Mouse (Mus musculus): ENCODE results near the gene Hoxc9. TPM values are rescaled to one million over a fixed set of nuclear protein-coding genes. Genes with fewer than 3 reads are reported as not detected.

Hoxc9 gene
- total RNA-seq, 2 experiments from 2014 or later = not detected

DNA sequence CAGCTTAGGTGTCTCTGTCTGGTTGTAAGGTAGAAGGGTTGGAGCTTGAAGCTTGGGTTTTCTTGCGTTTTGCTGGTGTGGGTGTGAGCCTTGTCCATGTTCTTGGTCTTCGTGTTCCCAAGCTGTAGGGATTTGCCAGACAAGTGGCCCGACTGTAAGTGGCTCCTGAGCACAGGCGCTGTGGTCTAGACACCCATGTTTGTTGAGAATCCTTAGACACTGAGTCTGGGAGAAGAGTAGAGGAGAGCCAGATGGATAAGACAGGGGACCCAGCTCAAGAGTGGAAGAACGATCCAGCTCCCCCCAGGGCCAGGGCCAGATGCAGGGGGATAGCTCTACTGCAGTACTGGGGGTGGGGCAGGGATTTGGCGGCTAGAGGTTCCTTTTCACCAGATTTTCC is 3.5 kb upstream of the Hoxc9 start:
- intact Hi-C loops (cut with DNase I) = loop anchor here (5.0 kb wide), 1 partner anchor 210 kb away; no protein-coding TSS in a partner anchor

DNA sequence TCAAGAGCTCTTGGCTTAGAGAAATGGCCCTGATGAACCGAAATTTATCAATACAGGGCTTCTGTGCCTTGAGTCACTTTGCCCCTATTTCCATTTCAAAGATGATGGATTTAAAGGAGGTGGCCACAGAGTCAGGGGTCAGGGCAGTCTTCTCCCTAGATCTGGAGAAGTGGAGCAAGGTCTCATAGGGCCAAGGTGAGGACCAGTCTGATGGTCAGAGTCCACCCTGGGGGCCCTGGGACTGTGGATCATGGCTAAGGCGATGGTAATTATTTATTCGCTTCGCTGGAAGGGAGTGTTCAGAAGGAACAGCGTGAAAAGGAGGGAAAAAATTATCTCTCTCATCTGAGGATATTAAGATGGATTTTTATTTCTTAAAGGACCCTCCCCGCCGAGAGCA is 1.2 kb upstream of the Hoxc9 start:
- intact Hi-C loops (cut with DNase I) = no loop called here
- no peak for DNase-seq (ENCODE audit: low spot score in 2 of 2)

More for the DNA sequence above, 3.5 kb upstream of the Hoxc9 start:
- DNase-seq (ENCODE audit: low spot score in 2 of 2) = no peak

GRCm38 (mm10) chr15:102975688-102976111 is 539 bp upstream of the Hoxc9 start:
- intact Hi-C loops (cut with DNase I) = no loop called here
- no peak for DNase-seq (ENCODE audit: low spot score in 2 of 2)

DNA sequence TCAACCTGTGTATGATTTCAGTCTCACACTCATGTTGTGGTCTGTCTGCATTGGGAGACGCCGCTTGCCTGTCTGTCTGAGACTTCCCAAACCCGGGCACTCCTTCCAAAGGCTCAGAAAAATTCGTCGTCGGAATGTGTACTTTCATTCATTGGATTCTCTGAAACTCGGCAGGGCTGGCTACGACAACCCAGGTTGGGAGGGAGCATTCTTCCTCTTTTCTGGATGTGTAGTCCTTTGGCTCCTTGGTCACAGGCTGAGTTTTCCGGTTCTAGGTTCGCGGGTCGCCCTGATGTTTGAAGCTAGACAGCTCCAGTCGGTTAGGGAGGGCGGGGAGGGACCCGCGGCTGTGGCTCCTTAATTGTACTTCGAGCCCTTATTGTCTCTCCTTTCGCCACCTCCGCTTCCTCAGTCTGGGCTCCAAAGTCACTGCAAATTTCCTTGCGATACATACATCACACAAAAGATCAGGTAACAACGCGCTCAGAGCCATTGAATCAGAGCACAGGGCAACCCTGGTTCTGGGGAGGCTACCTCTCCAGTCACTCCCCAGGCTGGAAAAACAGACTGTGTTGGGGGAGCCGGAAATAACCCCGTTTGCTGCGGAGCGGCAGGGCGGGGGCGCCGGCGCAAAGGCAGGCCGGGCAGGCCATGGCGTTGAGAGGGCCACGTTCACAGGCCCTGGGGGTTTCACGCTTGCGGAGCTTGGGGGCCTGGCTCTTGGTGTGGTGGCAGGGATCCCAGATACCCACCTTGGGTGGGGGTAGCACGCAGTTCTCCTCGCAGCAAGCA is 588 bp downstream of the Hoxc9 start:
- intact Hi-C loops (cut with DNase I) = no loop called here
- DNase-seq (ENCODE audit: low spot score in 2 of 2) = no peak

GRCm38 (mm10) chr15:102977423-102977974 is 1.3 kb downstream of the Hoxc9 start:
- intact Hi-C loops (cut with DNase I) = no loop called here
- no peak for DNase-seq (ENCODE audit: low spot score in 2 of 2)

DNA sequence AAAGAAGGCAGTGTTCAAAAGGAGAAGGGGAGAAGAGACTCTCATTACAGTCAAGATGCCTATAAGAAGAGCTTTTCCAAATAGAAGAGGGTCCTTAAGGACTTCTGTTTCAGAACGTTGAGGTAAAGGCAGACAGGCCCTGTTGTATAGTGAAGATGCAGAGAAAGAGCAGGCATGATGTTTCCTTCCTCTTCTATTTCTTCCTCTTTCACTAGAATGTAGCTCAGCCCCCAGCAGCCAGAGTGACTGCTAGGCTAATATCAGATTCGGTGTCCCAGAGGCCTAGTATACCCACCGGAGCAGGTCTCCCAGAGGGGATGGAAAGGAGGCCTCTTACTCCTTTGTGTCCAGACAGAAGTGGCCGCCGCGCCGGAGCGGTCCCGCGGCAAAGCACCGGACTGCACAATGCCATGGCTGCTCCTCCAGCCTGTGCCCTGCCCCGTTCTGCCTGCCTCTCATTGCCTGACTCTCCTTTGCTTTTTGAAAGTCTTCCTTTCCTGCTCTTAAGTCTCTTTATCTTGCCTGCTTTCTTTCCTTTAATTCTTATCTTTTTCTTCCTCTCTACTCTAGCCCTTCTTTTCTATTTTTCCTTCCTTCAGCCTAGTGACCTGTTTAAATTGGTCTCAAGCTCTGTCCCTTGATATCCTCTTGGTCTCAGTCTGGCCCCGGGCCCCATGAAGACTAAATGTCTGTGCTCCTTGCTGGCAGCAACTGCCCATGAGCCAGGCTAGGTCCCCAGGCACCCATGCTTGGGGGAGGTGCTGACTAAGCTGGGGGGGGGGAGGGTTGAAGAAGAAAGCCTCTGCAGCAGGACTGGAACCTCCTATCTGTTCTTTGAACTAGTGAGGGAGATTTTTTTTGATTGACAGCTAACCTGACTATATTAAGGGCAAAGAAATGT is 2.6 kb downstream of the Hoxc9 start:
- intact Hi-C loops (cut with DNase I) = no loop called here
- no peak for DNase-seq (ENCODE audit: low spot score in 2 of 2)

DNA sequence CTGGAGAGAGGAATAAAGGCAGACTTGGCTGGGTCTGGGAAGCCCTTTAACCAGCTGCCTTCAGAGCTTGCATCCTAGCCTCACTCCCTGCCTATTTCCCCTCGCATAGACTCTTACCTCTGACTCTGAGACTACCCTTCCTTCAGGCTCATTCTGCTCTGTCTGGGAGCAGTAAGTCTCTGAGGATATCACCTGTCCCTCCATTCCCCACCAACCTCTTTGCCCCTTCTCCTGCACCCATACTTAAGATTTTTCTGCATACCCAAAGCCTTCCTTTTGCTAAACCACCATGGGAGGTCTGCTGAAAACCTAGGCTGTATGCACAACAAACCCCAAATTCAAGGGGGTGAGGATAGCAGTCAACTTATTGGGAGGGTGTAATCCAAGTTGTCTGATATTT is 3.7 kb downstream of the Hoxc9 start:
- DNase-seq (ENCODE audit: low spot score in 2 of 2) = no peak
- intact Hi-C loops (cut with DNase I) = loop anchor here (10.0 kb wide), 1 partner anchor 335 kb away; the partner anchor contains the start of gene Gpr84

- DNase-seq (ENCODE audit: low spot score in 2 of 2) = no peak
- intact Hi-C loops (cut with DNase I) = loop anchor here (10.0 kb wide), 1 partner anchor 334 kb away; the partner anchor contains the start of gene Gpr84
These were observed 4.1 kb downstream of the Hoxc9 start for GRCm38 (mm10) chr15:102980352-102980751.

DNA sequence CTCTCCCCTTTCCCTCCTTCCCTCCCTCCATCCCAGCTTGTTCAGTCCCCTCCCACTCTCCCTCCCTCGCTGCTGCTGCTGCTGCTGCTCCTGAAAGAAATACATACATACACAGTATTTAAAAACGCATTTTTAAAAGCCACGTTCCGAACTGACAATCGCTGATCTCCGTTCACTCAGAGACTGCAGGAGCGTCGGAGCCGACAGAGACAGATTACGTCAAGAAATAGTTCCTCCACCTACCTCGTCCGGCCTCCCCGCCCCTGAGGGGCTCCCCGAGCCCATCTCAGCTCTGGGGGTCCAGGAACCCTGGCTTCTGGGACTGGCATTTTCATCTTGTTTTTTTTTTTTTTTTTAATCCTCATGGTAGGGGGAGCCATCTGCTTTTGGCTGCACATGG is 4.7 kb downstream of the Hoxc9 start:
- intact Hi-C loops (cut with DNase I) = loop anchor here (10.0 kb wide), 1 partner anchor 334 kb away; the partner anchor contains the start of gene Gpr84

GRCm38 (mm10) chr15:102981379-102982288 is 5.4 kb downstream of the Hoxc9 start:
- intact Hi-C loops (cut with DNase I) = loop anchor here (10.0 kb wide), 1 partner anchor 333 kb away; the partner anchor contains the start of gene Gpr84
- DNase-seq (ENCODE audit: low spot score in 2 of 2) = no peak

More for the DNA sequence above, 4.7 kb downstream of the Hoxc9 start:
- DNase-seq (ENCODE audit: low spot score in 2 of 2) = no peak

DNA sequence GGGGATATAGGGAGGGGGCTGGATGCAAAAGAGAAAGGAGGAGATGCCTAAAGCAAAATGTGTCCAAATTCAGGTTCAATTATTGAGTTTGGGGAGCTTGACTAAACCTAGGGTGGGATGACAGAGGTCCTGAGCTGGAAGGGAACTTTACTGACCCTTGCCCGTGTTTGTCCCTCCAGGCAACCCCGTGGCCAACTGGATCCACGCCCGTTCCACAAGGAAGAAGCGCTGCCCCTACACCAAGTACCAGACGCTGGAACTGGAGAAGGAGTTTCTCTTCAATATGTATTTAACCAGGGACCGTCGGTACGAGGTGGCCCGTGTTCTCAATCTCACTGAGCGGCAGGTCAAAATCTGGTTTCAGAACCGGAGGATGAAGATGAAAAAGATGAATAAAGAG is 7.5 kb downstream of the Hoxc9 start:
- intact Hi-C loops (cut with DNase I) = loop anchor here (10.0 kb wide), 1 partner anchor 331 kb away; the partner anchor contains the start of gene Gpr84
- DNase-seq (ENCODE audit: low spot score in 2 of 2) = no peak

- intact Hi-C loops (cut with DNase I) = loop anchor here (10.0 kb wide), 1 partner anchor 330 kb away; the partner anchor contains the start of gene Gpr84
- DNase-seq (ENCODE audit: low spot score in 2 of 2) = no peak
These were observed 8.3 kb downstream of the Hoxc9 start for GRCm38 (mm10) chr15:102984521-102984920.

DNA sequence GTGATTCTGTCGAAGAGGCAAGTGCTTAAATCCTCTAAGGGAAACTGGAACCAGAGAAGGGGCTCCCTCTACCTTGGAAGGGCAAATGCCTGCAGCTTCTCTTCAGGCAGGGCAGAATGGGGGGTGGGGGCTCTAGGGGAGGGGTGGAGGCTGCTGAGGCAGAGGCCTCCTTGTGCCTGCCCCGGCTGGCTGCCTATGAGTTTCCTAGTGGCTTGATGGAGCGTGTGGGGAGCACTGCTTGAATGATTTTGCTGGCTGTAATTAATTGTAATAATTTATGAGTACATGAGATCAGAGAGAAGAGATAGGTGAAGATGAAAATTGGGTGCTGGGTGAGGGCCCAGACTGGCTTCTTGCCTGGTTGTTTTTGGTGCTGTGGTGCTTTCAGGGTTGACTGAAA is 8.7 kb downstream of the Hoxc9 start:
- intact Hi-C loops (cut with DNase I) = loop anchor here (10.0 kb wide), 1 partner anchor 330 kb away; the partner anchor contains the start of gene Gpr84
- DNase-seq (ENCODE audit: low spot score in 2 of 2) = no peak

GRCm38 (mm10) chr15:102987124-102987833 is 11.0 kb downstream of the Hoxc9 start:
- intact Hi-C loops (cut with DNase I) = loop anchor here (2.0 to 10.0 kb wide), 2 partner anchors 190 to 328 kb away; partner anchors contain the start of gene Gpr84
- DNase-seq (ENCODE audit: low spot score in 2 of 2) = peak; percentile 79 to 90

DNA sequence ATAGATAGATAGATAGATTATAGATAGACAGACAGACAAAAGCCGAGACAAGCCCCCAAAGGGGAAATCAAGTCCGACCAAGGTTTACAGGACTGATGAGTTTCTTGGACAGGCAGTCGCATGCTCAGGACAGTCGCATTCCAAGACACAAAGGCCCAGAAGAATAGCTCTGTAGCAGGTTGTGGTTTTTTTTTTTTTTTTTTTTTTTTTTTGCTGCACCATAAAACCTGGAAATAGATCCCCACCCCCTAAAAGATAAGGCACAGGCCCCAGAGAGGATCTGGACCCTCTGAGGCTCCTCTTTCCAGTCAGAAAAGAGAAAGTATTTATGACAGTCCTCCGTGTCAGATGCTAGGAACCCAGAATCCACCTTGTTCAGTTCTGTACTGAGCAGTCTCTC is 11.8 kb downstream of the Hoxc9 start:
- intact Hi-C loops (cut with DNase I) = loop anchor here (10.0 kb wide), 1 partner anchor 327 kb away; the partner anchor contains the start of gene Gpr84
- DNase-seq (ENCODE audit: low spot score in 2 of 2) = no peak

- intact Hi-C loops (cut with DNase I) = no loop called here
These were observed 14.5 kb downstream of the Hoxc9 start, which contains the start of gene Hoxc8 for GRCm38 (mm10) chr15:102990461-102991397. Gene Hoxc8 (plus strand): TSS chr15:102990607.

DNA sequence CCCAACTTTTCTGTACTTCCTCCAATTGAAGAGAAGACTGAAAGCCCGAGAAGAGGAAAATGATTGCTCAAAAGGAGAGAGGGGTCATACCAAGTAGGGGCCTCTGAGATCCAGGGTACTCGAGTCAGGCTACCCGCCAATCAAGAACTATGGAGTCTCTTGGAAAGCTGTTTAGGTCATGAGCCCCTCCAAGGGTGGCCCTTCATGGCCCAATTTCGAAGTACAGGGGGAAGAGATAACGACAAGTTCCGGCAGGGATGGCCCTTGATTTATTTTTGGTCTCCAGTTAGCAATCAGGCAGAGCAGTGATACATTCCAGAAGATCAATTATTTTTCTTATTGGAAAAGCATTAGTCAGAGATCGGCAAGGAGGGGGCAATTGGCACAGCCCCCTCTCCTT is 15.5 kb downstream of the Hoxc9 start:
- intact Hi-C loops (cut with DNase I) = no loop called here
- no peak for DNase-seq (ENCODE audit: low spot score in 2 of 2)

More at GRCm38 (mm10) chr15:102990461-102991397, 14.5 kb downstream of the Hoxc9 start, which contains the start of gene Hoxc8:
- no peak for DNase-seq (ENCODE audit: low spot score in 2 of 2)

Measured in left cerebral cortex, postnatal 14 days (tissue).